Mouse (Mus musculus): ENCODE results near the gene Tcirg1. TPM values are rescaled to one million over a fixed set of nuclear protein-coding genes. Genes with fewer than 3 reads are reported as not detected.

The Tcirg1 gene
- polyA plus RNA-seq, 1 experiment = 164 TPM

- DNase-seq (ENCODE audit: low read depth, low spot score) = no peak
- WGBS = 67% methylated on average over 3 of the region's 3 CpGs
These were observed 49.7 kb downstream of the Tcirg1 start for GRCm38 (mm10) chr19:3857220-3857619.

DNA sequence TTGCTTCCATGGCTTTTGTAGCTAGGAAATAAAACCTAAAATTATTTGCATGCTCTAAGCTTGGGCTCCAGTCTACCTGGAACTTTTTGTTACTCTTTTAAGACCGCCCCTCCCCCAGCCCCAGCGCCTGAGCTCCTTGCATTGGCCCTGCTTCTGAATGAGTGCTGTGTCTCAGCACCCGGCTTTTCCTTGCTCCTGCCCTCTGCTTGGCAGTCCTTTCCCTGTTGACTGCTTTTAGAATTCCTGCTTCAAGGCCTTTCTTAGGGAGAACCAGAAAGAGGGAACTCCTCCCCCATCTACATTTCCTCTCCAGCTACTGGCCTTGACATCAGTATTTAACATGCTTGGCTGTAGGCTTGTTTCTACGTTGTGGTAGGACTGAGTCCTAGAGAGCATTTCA lies 51.3 kb downstream of the Tcirg1 start:
- 33% methylated on average over 4 of the region's 4 CpGs for WGBS
- no peak for DNase-seq (ENCODE audit: low read depth, low spot score)

- 14% methylated on average over 6 of the region's 6 CpGs for WGBS
- no peak for DNase-seq (ENCODE audit: low read depth, low spot score)
These were observed 51.8 kb downstream of the Tcirg1 start for GRCm38 (mm10) chr19:3855091-3855490.

DNA sequence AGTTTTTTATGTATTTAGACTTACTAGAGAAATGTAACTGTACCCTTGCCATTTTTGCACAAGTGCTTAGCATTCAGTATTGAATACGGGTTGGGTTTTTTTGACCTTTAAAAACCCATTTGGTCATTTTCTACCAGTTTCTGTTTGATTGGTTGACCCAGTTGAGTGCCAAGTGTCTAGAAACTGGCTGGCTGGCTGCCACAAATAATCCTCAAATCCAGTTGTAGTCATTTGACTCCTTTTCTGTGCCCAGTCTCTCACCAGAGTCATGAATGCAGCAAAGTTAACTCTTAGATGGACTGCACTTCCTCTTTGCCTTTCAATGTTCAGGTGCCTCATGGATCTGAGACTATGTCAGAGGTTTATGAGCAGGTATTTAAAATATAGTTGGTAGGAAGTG lies 53.0 kb downstream of the Tcirg1 start:
- WGBS = 84% methylated on average over 1 of the region's 1 CpGs
- DNase-seq (ENCODE audit: low read depth, low spot score) = no peak

- WGBS = 70% methylated on average over 10 of the region's 10 CpGs
- no peak for DNase-seq (ENCODE audit: low read depth, low spot score)
These were observed 53.8 kb downstream of the Tcirg1 start for GRCm38 (mm10) chr19:3853121-3853520.

DNA sequence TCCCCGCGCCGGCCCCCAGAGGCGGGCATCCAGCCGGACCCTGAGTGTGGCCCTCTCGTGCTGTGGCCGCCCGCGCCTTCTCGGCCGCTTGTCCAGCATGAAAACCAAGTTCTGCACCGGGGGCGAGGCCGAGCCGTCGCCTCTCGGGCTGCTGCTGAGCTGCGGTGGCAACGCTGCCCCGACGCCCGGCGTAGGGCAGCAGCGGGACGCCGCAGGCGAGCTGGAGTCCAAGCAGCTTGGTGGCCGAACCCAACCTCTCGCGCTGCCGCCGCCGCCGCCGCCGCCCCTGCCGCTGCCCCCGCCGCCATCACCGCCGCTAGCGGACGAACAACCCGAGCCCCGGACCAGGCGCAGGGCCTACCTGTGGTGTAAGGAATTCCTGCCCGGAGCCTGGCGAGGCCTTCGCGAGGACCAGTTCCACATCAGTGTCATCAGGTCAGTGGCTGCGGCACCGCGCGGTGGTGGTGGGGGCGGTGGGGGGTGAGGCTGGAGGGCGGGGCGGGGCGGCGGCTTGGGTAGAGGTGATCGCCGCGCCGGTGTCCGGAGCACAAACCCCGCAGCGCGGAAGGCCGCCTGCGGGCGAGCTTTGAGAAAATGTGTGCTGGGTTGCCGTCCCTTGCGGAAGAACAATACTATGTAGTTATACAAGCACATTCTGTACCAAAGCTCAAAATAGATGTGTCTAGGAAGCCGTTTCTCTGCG lies 54.8 kb downstream of the Tcirg1 start:
- DNase-seq (ENCODE audit: low read depth, low spot score) = no peak
- WGBS = under 1% methylated on average over 67 of the region's 74 CpGs

DNA sequence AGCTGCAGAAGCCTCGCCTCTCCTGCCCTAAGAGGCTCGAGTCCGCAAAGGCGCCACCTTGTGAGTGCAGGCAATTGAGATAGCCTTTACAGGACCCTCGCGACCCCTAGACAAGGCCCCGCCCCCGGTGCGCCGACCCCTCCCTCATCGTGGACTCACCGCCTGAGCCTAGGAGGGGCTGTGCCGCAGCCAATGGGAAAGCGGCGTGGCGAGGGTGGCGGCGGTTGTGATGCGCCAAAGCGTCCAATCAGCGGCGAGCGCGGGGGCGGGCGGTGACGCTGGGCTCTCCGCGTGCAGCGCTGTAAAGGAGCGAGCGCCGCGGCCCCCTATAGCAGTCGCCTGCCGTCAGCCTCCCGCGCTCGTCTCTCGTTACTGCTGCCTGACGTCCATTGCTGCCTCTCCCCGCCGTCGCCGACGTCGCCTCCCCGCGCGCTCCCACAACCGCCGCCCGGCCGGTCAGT lies 55.4 kb downstream of the Tcirg1 start, which contains the start of gene Chka:
Chka (plus strand) TSS at position 272 of the 461 bp plus-strand sequence.
- peak; percentile 83 for DNase-seq (ENCODE audit: low read depth, low spot score)
- WGBS = under 1% methylated on average over 53 of the region's 54 CpGs

DNA sequence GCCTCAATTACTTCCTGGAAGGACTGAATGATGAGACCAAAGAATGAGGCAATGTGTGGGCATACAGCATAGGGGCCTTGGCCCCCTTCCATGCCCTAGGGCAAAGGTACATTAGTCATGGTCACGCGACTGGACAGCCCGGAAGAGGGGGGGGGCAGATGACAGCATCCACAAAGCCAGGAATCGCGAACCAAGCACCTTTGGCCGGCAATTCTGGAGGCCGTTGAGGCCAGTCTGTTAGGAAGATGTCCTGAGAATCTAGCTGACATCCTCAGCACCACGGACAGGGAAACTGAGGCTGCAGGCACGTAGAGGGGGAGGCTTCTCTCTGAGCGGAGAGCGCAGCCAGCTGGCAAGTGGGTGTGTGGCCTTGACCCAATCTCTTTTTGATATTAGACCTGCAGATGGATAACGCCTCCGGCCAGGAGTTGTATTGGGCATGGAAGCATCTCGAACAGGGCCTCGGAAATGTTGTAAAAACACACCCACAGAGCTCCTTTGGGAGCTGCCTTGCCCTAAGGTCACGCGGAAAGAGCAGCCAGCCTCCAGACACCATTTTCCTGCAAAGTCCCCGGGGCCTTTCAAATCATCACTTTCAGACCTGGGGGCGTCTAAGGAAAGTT lies 56.0 kb downstream of the Tcirg1 start:
- 5% methylated on average over 19 of the region's 19 CpGs for WGBS
- DNase-seq (ENCODE audit: low read depth, low spot score) = no peak

- WGBS = 24% methylated on average over 5 of the region's 5 CpGs
- DNase-seq (ENCODE audit: low read depth, low spot score) = no peak
These were observed 56.9 kb downstream of the Tcirg1 start for GRCm38 (mm10) chr19:3850076-3850475.

DNA sequence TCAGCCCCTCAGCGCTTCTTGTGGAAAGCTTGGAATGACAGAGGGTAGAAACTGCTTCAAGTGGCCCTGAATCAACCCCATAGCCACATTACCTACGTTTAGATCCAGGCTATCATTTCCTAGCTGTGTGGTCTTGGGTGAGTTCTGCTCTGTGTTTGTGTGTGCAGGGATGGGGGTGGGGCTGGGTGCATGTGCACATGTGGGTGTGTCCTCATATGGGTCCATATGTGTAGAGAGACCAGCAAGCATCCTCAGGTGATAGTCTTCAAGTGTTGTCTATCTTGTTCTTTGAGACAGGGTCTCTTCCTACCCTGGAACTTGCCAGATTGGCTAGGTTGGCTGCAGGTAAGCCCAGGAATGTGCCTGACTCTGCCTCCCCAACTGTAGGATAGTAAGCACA lies 57.7 kb downstream of the Tcirg1 start:
- no peak for DNase-seq (ENCODE audit: low read depth, low spot score)
- WGBS = 63% methylated on average over 2 of the region's 2 CpGs

DNA sequence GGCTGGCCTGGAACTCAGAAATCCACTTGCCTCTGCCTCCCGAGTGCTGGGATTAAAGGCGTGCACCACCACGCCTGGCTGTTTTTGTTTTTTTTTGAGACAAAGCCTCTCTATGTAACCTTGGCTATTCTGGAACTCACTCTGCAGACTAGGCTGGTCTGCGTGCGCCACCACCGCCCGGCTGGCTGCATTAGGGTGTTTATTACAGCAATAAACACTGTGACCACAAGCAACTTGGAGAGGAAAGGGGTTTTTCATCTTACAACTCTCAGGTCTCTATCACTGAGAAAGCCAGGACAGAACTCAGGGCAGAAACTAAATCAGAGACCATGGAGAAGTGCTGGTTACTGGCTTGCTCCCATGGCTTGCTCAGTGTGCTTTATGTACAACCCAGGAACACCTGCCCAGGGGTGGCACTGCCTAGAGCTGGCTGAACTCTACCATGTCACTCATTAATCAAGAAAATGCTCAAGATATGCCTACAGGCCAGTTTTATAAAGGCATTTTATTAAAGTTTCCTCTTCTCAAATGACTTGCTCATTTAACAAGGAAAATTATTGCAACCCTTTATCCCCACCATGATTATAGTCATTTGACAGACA lies 58.6 kb downstream of the Tcirg1 start:
- no peak for DNase-seq (ENCODE audit: low read depth, low spot score)
- WGBS = 16% methylated on average over 7 of the region's 7 CpGs

DNA sequence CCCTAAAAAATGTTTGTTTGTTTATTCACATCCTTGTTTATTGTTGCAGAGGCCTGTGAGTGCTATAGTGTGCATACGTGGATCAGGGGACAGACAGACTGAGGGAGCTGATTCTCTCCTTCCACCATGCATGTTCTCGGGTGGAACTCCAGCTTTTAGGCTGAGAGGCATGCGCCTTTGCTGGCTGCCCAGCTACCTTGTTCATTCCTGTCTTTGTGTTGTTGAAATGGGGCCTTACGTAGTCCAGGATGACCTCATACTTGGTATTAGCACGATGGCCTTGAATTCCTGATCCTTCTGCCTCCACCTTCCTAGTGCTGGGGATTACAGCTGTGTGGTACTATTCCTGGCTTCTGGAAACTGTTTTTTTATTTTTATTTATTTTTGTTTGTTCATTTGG lies 59.2 kb downstream of the Tcirg1 start:
- WGBS = 80% methylated on average over 5 of the region's 5 CpGs
- DNase-seq (ENCODE audit: low read depth, low spot score) = no peak

- no peak for DNase-seq (ENCODE audit: low read depth, low spot score)
- WGBS = 53% methylated on average over 10 of the region's 10 CpGs
These were observed 60.0 kb downstream of the Tcirg1 start for GRCm38 (mm10) chr19:3846676-3847604.

Other genes with a start within 250 kb of the Tcirg1 start
- 37.1 and 46.7 TPM in 2 replicates for gene Lrp5, start 220.6 kb downstream of the Tcirg1 start, polyA plus RNA-seq (2012; rRNA removed)
- 36.3 and 128 TPM in 2 replicates for gene 1810055G02Rik, start 198.8 kb downstream of the Tcirg1 start, polyA plus RNA-seq (2012; rRNA removed)
- gene Kmt5b, start 139.7 kb downstream of the Tcirg1 start, polyA plus RNA-seq (2012; rRNA removed) = 9.9 and 15.8 TPM in 2 replicates
- 49.1 and 75.4 TPM in 2 replicates for gene Chka, start 55.4 kb downstream of the Tcirg1 start, polyA plus RNA-seq (2012; rRNA removed)
- gene Ndufs8, start 5.6 kb upstream of the Tcirg1 start, polyA plus RNA-seq (2012; rRNA removed) = 417 TPM in 2 replicates
- gene Aldh3b1, start 22.7 kb upstream of the Tcirg1 start, polyA plus RNA-seq (2012; rRNA removed) = 21.4 and 45.1 TPM in 2 replicates
- 123 and 160 TPM in 2 replicates for gene Unc93b1, start 28.1 kb upstream of the Tcirg1 start, polyA plus RNA-seq (2012; rRNA removed)
- 0.16 and 0.95 TPM in 2 replicates for gene Aldh3b3, start 51.5 kb upstream of the Tcirg1 start, polyA plus RNA-seq (2012; rRNA removed)
- 1.3 and 2.0 TPM in 2 replicates for gene Aldh3b2, start 65.2 kb upstream of the Tcirg1 start, polyA plus RNA-seq (2012; rRNA removed)
- gene Acy3, start 79.4 kb upstream of the Tcirg1 start, polyA plus RNA-seq (2012; rRNA removed) = 42.5 and 88.2 TPM in 2 replicates
- gene Tbx10, start 85.6 kb upstream of the Tcirg1 start, polyA plus RNA-seq (2012; rRNA removed) = not detected in 2 replicates
- 7.7 and 10.5 TPM in 2 replicates for gene Nudt8, start 93.4 kb upstream of the Tcirg1 start, polyA plus RNA-seq (2012; rRNA removed)
- 1.0 and 2.2 TPM in 2 replicates for gene Gm49405, start 93.5 kb upstream of the Tcirg1 start, polyA plus RNA-seq (2012; rRNA removed)
- 6.8 and 7.3 TPM in 2 replicates for gene Doc2g, start 96.2 kb upstream of the Tcirg1 start, polyA plus RNA-seq (2012; rRNA removed)
- gene Ndufv1, start 105.7 kb upstream of the Tcirg1 start, polyA plus RNA-seq (2012; rRNA removed) = 152 and 205 TPM in 2 replicates
- gene Gstp1, start 130.9 kb upstream of the Tcirg1 start, polyA plus RNA-seq (2012; rRNA removed) = 910 and 1,226 TPM in 2 replicates
- 188 and 228 TPM in 2 replicates for gene Gstp2, start 138.9 kb upstream of the Tcirg1 start, polyA plus RNA-seq (2012; rRNA removed)
- gene Gstp3, start 152.4 kb upstream of the Tcirg1 start, polyA plus RNA-seq (2012; rRNA removed) = 19.4 and 21.9 TPM in 2 replicates
- not detected in 2 replicates for gene Cabp2, start 174.4 kb upstream of the Tcirg1 start, polyA plus RNA-seq (2012; rRNA removed)
- 319 and 372 TPM in 2 replicates for gene Cdk2ap2, start 190.0 kb upstream of the Tcirg1 start, polyA plus RNA-seq (2012; rRNA removed)
- 114 and 145 TPM in 2 replicates for gene Pitpnm1, start 192.9 kb upstream of the Tcirg1 start, polyA plus RNA-seq (2012; rRNA removed)
- 62.8 and 63.6 TPM in 2 replicates for gene Aip, start 218.7 kb upstream of the Tcirg1 start, polyA plus RNA-seq (2012; rRNA removed)
- gene Gpr152, start 232.7 kb upstream of the Tcirg1 start, polyA plus RNA-seq (2012; rRNA removed) = 0.03 TPM in 1 of 2 replicates, not detected in the other
- gene Cabp4, start 236.9 kb upstream of the Tcirg1 start, polyA plus RNA-seq (2012; rRNA removed) = 0.45 and 0.88 TPM in 2 replicates
- gene Coro1b, start 241.5 kb upstream of the Tcirg1 start, polyA plus RNA-seq (2012; rRNA removed) = 385 and 500 TPM in 2 replicates
- gene Ptprcap, start 246.5 kb upstream of the Tcirg1 start, polyA plus RNA-seq (2012; rRNA removed) = 56.3 and 62.6 TPM in 2 replicates

Data from large intestine, adult 2 months (tissue).